Mouse (Mus musculus): Measurements from ENCODE around the gene Fgfr3. TPM values are rescaled to one million over a fixed set of nuclear protein-coding genes. Genes with fewer than 3 reads are reported as not detected.

Fgfr3 gene
- polyA plus RNA-seq (2014; fragmentation: Nextera tagmentation; extraction: Ambion mirVana): 23.1 and 26.0 TPM in 2 replicates

DNA sequence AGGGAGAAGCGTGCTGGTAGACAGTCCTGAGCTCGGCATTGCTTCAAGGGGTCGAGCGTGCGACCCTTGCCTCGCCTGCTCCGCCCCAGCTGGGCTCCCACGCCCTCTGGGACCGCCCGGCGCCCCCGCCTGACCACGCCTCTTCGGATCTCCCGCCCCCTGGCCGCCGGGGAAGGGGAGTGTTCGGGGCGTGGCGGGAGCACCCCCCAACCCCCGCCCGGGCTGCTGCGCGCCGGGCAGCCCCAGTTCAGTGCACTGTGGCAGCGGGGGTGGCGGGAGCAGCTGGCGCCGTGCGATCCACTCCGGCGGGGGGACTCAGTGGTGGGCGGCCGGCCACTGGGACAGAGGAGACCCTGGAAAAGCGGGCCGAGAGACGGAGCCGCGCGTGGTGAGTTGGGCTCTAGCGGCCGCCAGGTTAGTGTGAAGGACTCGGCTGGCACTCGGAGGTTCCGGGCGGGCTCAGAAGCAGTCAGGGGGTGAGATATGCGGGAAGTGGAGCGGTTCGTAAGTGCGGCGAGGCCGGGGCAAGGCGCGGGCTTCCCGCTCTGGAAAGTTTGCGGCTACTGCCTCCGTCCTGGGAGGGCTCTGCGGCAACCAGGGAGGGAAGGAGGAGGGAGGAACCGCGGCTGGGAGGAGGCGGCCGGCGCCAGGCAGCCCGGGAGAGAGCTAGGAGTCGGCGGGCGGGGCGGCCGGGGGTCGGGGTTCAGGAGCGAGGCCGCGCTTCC, at the start of gene Fgfr3:
Gene Fgfr3 (plus strand): TSS at position 134 of the 725 bp plus-strand sequence.
- H3K36me3 ChIP-seq (ENCODE audit: control insufficient read depth, insufficient read depth, low read length): no peaks in the 10 kb centered on the region
- H3K4me2 ChIP-seq (ENCODE audit: low read depth, low read length): peak within 1 kb of the TSS; percentile 97
- H3K4me3 ChIP-seq (ENCODE audit: low read depth, low read length): peak within 1 kb of the TSS; percentile 79
- peaks cover 28% of the 10 kb centered on the region for H3K27me3 ChIP-seq (replicated peaks; ENCODE audit: control insufficient read depth, insufficient read depth, low read length)
- DNase-seq (ENCODE audit: low spot score) (peak; percentile 80), ATAC-seq (ENCODE audit: low read depth) (peak; percentile 81)
- 0% methylated on average over 17 of the region's 73 CpGs for WGBS
- peak within 1 kb of the TSS; percentile 72 for H3K27ac ChIP-seq (replicated peaks; ENCODE audit: low read depth, low read length)
- peak within 1 kb of the TSS; percentile 83 for H3K9ac ChIP-seq (ENCODE audit: low read depth, low read length)
- H3K9me3 ChIP-seq (ENCODE audit: control insufficient read depth, low read length): no peaks in the 10 kb centered on the region
- no peaks in the 10 kb centered on the region for H3K4me1 ChIP-seq (ENCODE audit: control insufficient read depth, insufficient read depth, low read length)

GRCm38 (mm10) chr5:33674439-33674838, 47.0 kb upstream of the Fgfr3 start:
- Histone ChIP-seq H3K9me3 (ENCODE audit: control insufficient read depth, low read length) (no peaks in the 10 kb centered on the region), H3K27ac (replicated peaks; ENCODE audit: low read depth, low read length) (0 out of 2 replicates have a peak overlapping the region, but pooled peaks have one; percentile 16), H3K36me3 (ENCODE audit: control insufficient read depth, insufficient read depth, low read length) (peaks cover 33% of the 10 kb centered on the region), H3K4me3 (ENCODE audit: low read depth, low read length) (no peak overlapping the region), H3K27me3 (replicated peaks; ENCODE audit: control insufficient read depth, insufficient read depth, low read length) (no peaks in the 10 kb centered on the region), H3K4me2 (ENCODE audit: low read depth, low read length) (no peak overlapping the region), H3K9ac (ENCODE audit: low read depth, low read length) (no peak overlapping the region), H3K4me1 (ENCODE audit: control insufficient read depth, insufficient read depth, low read length) (no peaks in the 10 kb centered on the region)
- ATAC-seq (ENCODE audit: low read depth): peak; percentile 56; the same call in 1 of the 2 replicates
- 56% methylated on average over 3 of the region's 3 CpGs for WGBS
- DNase-seq (ENCODE audit: low spot score): no peak

DNA sequence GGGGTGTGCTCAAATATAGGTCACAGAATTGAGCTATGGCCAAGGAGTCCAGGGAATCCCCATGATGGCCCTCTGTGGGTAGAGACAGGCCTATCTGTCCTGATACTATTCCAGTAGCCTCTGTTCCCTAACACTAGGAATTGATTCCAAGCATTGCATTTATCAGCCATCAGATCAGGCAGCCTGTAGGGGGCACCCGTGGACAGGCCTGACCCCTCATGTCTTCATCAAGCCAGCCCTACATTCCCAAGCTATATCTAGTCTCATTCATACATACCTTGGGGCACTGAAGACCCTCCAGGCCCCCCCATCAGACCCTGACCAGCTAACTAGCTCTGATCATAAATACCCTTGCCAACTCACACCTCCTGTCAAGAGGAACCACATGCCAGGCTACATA, 45.5 kb upstream of the Fgfr3 start:
- DNase-seq (ENCODE audit: low spot score): peak; percentile 59
- WGBS: 10% methylated on average over 1 of the region's 1 CpGs
- 0 out of 2 replicates have a peak, but pooled peaks have one; percentile 32 for ATAC-seq (ENCODE audit: low read depth)

DNA sequence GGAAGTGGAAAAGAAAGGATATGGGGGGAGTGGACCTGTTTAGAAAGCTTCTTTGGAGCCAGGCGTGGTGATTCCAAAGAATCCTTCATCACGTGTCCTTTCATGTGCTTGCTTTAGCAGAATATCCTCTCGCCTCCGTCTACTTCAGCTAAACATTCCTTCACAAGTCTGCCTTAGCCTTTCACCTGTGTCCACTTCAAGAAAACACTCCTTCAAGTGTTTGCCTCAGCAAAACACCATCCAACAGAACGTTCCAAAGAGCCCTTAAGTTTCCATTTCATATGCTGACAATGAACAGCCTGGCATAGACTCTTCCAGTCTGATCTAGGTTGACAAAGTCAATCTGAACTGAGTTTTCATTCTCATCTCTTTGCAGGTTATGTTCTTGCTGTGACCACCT, 43.2 kb upstream of the Fgfr3 start:
- no peak for DNase-seq (ENCODE audit: low spot score)
- 0 out of 2 replicates have a peak, but pooled peaks cover 2% of the 10 kb centered on the region for H3K4me1 ChIP-seq (ENCODE audit: control insufficient read depth, insufficient read depth, low read length)
- H3K4me3 ChIP-seq (ENCODE audit: low read depth, low read length): no peak overlapping the region
- WGBS: 77% methylated on average over 5 of the region's 5 CpGs
- no peaks in the 10 kb centered on the region for H3K9me3 ChIP-seq (ENCODE audit: control insufficient read depth, low read length)
- peaks cover 3% of the 10 kb centered on the region; the same call in 1 of the 2 replicates for H3K36me3 ChIP-seq (ENCODE audit: control insufficient read depth, insufficient read depth, low read length)
- H3K27ac ChIP-seq (replicated peaks; ENCODE audit: low read depth, low read length): no peak overlapping the region
- H3K9ac ChIP-seq (ENCODE audit: low read depth, low read length): no peak overlapping the region
- no peak for ATAC-seq (ENCODE audit: low read depth)
- H3K27me3 ChIP-seq (replicated peaks; ENCODE audit: control insufficient read depth, insufficient read depth, low read length): no peaks in the 10 kb centered on the region
- H3K4me2 ChIP-seq (ENCODE audit: low read depth, low read length): no peak overlapping the region

More for the DNA sequence above, 45.5 kb upstream of the Fgfr3 start:
- Histone ChIP-seq H3K4me1 (ENCODE audit: control insufficient read depth, insufficient read depth, low read length) (no peaks in the 10 kb centered on the region), H3K36me3 (ENCODE audit: control insufficient read depth, insufficient read depth, low read length) (peaks cover 17% of the 10 kb centered on the region; the same call in 1 of the 2 replicates), H3K9me3 (ENCODE audit: control insufficient read depth, low read length) (no peaks in the 10 kb centered on the region), H3K4me3 (ENCODE audit: low read depth, low read length) (no peak overlapping the region), H3K27me3 (replicated peaks; ENCODE audit: control insufficient read depth, insufficient read depth, low read length) (no peaks in the 10 kb centered on the region), H3K9ac (ENCODE audit: low read depth, low read length) (no peak overlapping the region), H3K27ac (replicated peaks; ENCODE audit: low read depth, low read length) (no peak overlapping the region), H3K4me2 (ENCODE audit: low read depth, low read length) (no peak overlapping the region)

DNA sequence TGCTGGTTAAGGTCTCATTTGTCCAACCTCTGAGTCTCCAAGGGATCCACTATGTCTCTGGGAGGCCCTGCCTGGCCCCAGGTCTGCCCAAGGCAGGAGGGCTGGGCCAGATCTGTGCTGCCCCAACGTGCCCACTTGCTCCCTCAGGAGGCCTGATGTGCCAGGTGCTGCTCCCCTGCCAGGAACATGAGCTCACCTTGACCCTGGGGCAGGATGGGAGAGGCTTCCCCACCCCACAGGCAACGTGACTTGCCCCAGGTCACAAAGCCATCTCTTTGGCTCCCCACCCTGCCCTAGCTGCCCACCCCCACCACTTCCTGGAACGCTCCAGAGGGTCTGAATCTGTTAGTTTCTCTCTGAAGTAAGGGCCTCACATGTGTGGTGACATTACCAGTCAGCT, 40.4 kb upstream of the Fgfr3 start:
- H3K4me3 ChIP-seq (ENCODE audit: low read depth, low read length): no peak overlapping the region
- no peaks in the 10 kb centered on the region for H3K27me3 ChIP-seq (replicated peaks; ENCODE audit: control insufficient read depth, insufficient read depth, low read length)
- H3K9ac ChIP-seq (ENCODE audit: low read depth, low read length): no peak overlapping the region
- no peak overlapping the region for H3K4me2 ChIP-seq (ENCODE audit: low read depth, low read length)
- H3K36me3 ChIP-seq (ENCODE audit: control insufficient read depth, insufficient read depth, low read length): no peaks in the 10 kb centered on the region
- ATAC-seq (ENCODE audit: low read depth) (no peak), DNase-seq (ENCODE audit: low spot score) (no peak)
- 0 out of 2 replicates have a peak, but pooled peaks cover 2% of the 10 kb centered on the region for H3K4me1 ChIP-seq (ENCODE audit: control insufficient read depth, insufficient read depth, low read length)
- no peaks in the 10 kb centered on the region for H3K9me3 ChIP-seq (ENCODE audit: control insufficient read depth, low read length)
- WGBS: 53% methylated on average over 3 of the region's 3 CpGs
- H3K27ac ChIP-seq (replicated peaks; ENCODE audit: low read depth, low read length): no peak overlapping the region; the same call in 1 of the 2 replicates

DNA sequence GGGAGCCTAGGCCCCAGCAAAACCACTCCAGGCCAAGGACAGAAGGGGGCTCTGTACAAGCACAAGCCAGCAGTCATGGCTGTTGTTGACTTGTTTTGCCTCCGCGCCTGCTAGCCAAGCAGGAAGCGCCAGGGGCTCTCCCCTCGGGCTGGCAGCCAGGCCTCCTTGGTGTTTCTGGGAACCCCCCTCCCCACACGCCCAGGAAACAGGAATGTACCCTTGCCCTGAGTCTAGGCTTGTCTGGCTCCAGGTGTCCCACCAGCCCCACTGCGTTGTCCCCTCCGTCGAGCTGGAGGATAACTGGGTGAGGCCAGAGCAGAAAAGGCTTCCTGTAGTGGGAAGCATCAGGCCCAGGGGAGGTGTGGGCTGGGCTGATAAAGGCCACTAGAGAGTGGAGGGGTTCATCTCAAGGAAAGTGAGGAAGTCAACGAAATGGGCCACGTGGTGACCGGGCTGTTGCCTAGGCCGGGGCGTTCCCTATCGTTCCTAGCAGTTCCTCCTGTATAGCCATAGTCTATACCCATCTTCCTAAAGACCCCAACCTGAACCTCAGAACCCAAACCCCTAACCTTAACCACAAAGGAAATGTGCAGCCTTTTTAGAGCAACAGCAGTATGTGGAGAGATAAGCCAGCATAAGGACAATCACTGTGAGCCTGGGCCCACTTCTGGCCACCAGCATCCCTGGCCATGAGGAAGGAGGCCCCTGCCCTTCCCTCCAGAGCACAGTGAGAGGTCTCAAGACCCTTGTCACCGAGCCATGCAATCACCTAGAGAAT, 39.7 kb upstream of the Fgfr3 start:
- H3K9me3 ChIP-seq (ENCODE audit: control insufficient read depth, low read length): no peaks in the 10 kb centered on the region
- H3K4me1 ChIP-seq (ENCODE audit: control insufficient read depth, insufficient read depth, low read length): 0 out of 2 replicates have a peak, but pooled peaks cover 2% of the 10 kb centered on the region
- H3K9ac ChIP-seq (ENCODE audit: low read depth, low read length): no peak overlapping the region
- ATAC-seq (ENCODE audit: low read depth) (no peak), DNase-seq (ENCODE audit: low spot score) (no peak)
- WGBS: 69% methylated on average over 15 of the region's 15 CpGs
- H3K27ac ChIP-seq (replicated peaks; ENCODE audit: low read depth, low read length): no peak overlapping the region
- no peaks in the 10 kb centered on the region for H3K27me3 ChIP-seq (replicated peaks; ENCODE audit: control insufficient read depth, insufficient read depth, low read length)
- H3K4me2 ChIP-seq (ENCODE audit: low read depth, low read length): no peak overlapping the region
- no peaks in the 10 kb centered on the region for H3K36me3 ChIP-seq (ENCODE audit: control insufficient read depth, insufficient read depth, low read length)
- H3K4me3 ChIP-seq (ENCODE audit: low read depth, low read length): no peak overlapping the region

DNA sequence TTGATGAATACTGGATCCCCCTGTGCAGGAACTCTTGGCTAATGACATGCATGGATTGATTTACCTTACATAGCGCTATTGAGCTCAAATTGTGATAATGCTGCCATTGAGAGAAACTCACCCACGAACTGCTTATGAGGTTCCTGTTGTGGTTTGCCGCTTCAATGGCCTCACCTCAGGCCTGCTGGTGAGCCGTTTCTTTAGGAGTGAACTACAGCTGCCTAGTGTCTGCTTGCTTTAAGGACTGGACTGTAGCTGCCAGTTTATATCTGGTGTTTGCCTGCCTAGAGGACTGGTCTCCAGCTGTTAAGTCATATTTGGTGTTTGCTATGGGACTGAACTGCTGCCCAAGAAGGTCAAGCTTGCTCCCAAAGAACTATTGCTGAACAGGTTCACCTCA, 38.5 kb upstream of the Fgfr3 start:
- H3K27ac ChIP-seq (replicated peaks; ENCODE audit: low read depth, low read length): no peak overlapping the region
- no peaks in the 10 kb centered on the region for H3K9me3 ChIP-seq (ENCODE audit: control insufficient read depth, low read length)
- 72% methylated on average over 4 of the region's 4 CpGs for WGBS
- DNase-seq (ENCODE audit: low spot score) (no peak), ATAC-seq (ENCODE audit: low read depth) (no peak)
- H3K4me3 ChIP-seq (ENCODE audit: low read depth, low read length): no peak overlapping the region
- H3K27me3 ChIP-seq (replicated peaks; ENCODE audit: control insufficient read depth, insufficient read depth, low read length): no peaks in the 10 kb centered on the region
- no peak overlapping the region for H3K4me2 ChIP-seq (ENCODE audit: low read depth, low read length)
- H3K4me1 ChIP-seq (ENCODE audit: control insufficient read depth, insufficient read depth, low read length): 0 out of 2 replicates have a peak, but pooled peaks cover 2% of the 10 kb centered on the region
- no peak overlapping the region for H3K9ac ChIP-seq (ENCODE audit: low read depth, low read length)
- no peaks in the 10 kb centered on the region for H3K36me3 ChIP-seq (ENCODE audit: control insufficient read depth, insufficient read depth, low read length)

DNA sequence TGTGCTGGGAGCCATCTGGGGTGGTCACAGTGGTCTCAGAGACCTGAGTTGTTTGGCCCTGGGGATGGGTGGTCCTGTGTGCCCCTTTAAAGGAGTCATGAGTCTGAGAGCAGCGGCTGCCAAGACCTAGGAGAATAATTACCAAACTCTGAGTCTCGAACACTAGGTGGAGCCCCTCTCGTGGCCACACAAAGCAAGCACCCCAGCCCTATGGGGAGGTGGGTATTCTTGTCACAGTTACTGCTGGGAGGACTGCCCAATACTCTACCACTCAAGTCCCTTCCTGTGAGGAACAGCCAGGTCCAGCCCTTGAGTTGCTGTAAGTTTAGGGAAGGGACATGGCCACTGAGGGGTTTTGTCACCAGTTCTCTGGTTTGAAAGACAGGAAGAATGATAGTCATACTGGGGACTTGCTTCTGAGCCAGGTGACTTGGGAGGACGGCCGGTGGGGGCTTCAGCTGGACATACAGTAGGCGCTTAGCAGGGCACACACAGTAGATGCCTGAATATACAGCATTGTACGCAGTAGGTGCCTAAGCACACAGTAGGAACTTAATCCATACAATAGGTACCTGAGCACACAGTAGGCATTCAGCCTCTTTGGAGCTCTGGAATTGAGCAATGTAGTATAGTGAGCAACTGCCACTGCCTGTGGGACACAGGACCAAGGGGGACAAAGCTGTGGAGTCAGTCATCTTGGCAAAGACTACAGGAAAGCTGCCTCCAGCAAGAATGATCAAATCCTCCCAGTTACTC, 37.4 kb upstream of the Fgfr3 start:
- Histone ChIP-seq H3K4me2 (ENCODE audit: low read depth, low read length) (no peak overlapping the region), H3K27ac (replicated peaks; ENCODE audit: low read depth, low read length) (peak overlapping the region; percentile 39; the same call in 1 of the 2 replicates), H3K4me3 (ENCODE audit: low read depth, low read length) (no peak overlapping the region), H3K9ac (ENCODE audit: low read depth, low read length) (no peak overlapping the region), H3K4me1 (ENCODE audit: control insufficient read depth, insufficient read depth, low read length) (peaks cover 8% of the 10 kb centered on the region), H3K36me3 (ENCODE audit: control insufficient read depth, insufficient read depth, low read length) (no peaks in the 10 kb centered on the region), H3K27me3 (replicated peaks; ENCODE audit: control insufficient read depth, insufficient read depth, low read length) (no peaks in the 10 kb centered on the region), H3K9me3 (ENCODE audit: control insufficient read depth, low read length) (no peaks in the 10 kb centered on the region)
- ATAC-seq (ENCODE audit: low read depth) (peak; percentile 66; the same call in 1 of the 2 replicates), DNase-seq (ENCODE audit: low spot score) (peak; percentile 73)
- 48% methylated on average over 7 of the region's 7 CpGs for WGBS

Measured in embryonic facial prominence, embryonic 14.5 days (tissue).